Mouse (Mus musculus) forebrain, embryonic 14.5 days (tissue): ENCODE data around the gene 1500009C09Rik. TPM values are rescaled to one million over a fixed set of nuclear protein-coding genes. Genes with fewer than 3 reads are reported as not detected.

Experiments used
- ATAC-seq: fragments of 200-750 bp; cut with Nextera tagmentation; 2 replicates; pipeline ENCODE4 v1.8.0; 2017; ENCODE audit warnings: mild to moderate bottlenecking, moderate library complexity
- DNase-seq: peaks from one replicate; pipeline ENCODE4 v3.0.0-alpha.2; 2015; ENCODE audit warnings: low spot score
- H3K27ac ChIP-seq: fragments of 300-500 bp; sonication (generic); 2 replicates; pipeline ENCODE4 v1.5.1; 2014; ENCODE audit warnings: low read depth, mild to moderate bottlenecking, control low read depth, low read length, moderate library complexity
- H3K27me3 ChIP-seq: fragments of 300-500 bp; sonication (generic); replicated peaks from 2 replicates; pipeline ENCODE4 v1.6.1; 2014; ENCODE audit warnings: low read length, control low read depth, mixed read lengths; ENCODE audit not compliant: control insufficient read depth, insufficient read depth
- H3K36me3 ChIP-seq: fragments of 300-500 bp; sonication (generic); 2 replicates; pipeline ENCODE4 v1.6.1; 2014; ENCODE audit warnings: low read length, control low read depth; ENCODE audit not compliant: control insufficient read depth, insufficient read depth
- H3K4me1 ChIP-seq: fragments of 300-500 bp; sonication (generic); 2 replicates; pipeline ENCODE4 v1.6.1; 2014; ENCODE audit warnings: antibody characterized with exemption, low read length, control low read depth; ENCODE audit not compliant: control insufficient read depth, insufficient read depth
- H3K4me2 ChIP-seq: fragments of 300-500 bp; sonication (generic); 2 replicates; pipeline ENCODE4 v1.6.1; 2014; ENCODE audit warnings: mild to moderate bottlenecking, control low read depth, low read length
- H3K4me3 ChIP-seq: fragments of 300-500 bp; sonication (generic); 2 replicates; pipeline ENCODE4 v1.5.1; 2014; ENCODE audit warnings: low read depth, low read length, control low read depth
- H3K9ac ChIP-seq: fragments of 300-500 bp; sonication (generic); 2 replicates; pipeline ENCODE4 v1.6.1; 2014; ENCODE audit warnings: mild to moderate bottlenecking, low read length, control low read depth, moderate library complexity
- H3K9me3 ChIP-seq: fragments of 300-500 bp; sonication (generic); replicated peaks from 2 replicates; pipeline ENCODE4 v1.6.1; 2016; ENCODE audit warnings: low read length, control low read depth, mixed read lengths; ENCODE audit not compliant: control insufficient read depth
- WGBS: fragments of 180-500 bp; shearing (Covaris S2); extraction: QIAGEN DNeasy Blood & Tissue Kit; methylation state at CpG from one replicate; pipeline ENCODE4 v1.1.7; 2014; 5-methylcytosine and 5-hydroxymethylcytosine counted together
- polyA plus RNA-seq: library from polyadenylated mRNA; unstranded; fragments of >200 nt; fragmentation: Nextera tagmentation; extraction: Ambion mirVana; gene quantifications from 2 replicates; pipeline ENCODE4 v1.2.1, GENCODE M21; 2014

The 1500009C09Rik gene
- polyA plus RNA-seq, 1 experiment from 2014 or later = 13.2 TPM

GRCm38 (mm10) chr15:82217039-82217438 lies 35.2 kb upstream of the 1500009C09Rik start:
- no peak overlapping the region; the same call in 1 of the 2 replicates for H3K9ac ChIP-seq
- no peak overlapping the region for H3K4me2 ChIP-seq
- WGBS = 10% methylated on average over 7 of the region's 7 CpGs
- H3K4me3 ChIP-seq = no peak overlapping the region
- peaks cover 19% of the 10 kb centered on the region for H3K4me1 ChIP-seq
- H3K27ac ChIP-seq = no peak overlapping the region
- peak; percentile 48 for DNase-seq
- no peaks in the 10 kb centered on the region for H3K36me3 ChIP-seq
- H3K27me3 ChIP-seq = peaks cover 32% of the 10 kb centered on the region
- H3K9me3 ChIP-seq = no peaks in the 10 kb centered on the region
- peak; percentile 49 for ATAC-seq

GRCm38 (mm10) chr15:82217980-82218379 lies 34.2 kb upstream of the 1500009C09Rik start:
- H3K9ac ChIP-seq = no peak overlapping the region
- no peaks in the 10 kb centered on the region for H3K36me3 ChIP-seq
- H3K9me3 ChIP-seq = no peaks in the 10 kb centered on the region
- ATAC-seq = no peak
- H3K4me2 ChIP-seq = no peak overlapping the region
- peaks cover 22% of the 10 kb centered on the region for H3K27me3 ChIP-seq
- no peak overlapping the region for H3K27ac ChIP-seq
- no peak overlapping the region for H3K4me3 ChIP-seq
- WGBS = 31% methylated on average over 9 of the region's 9 CpGs
- H3K4me1 ChIP-seq = peaks cover 15% of the 10 kb centered on the region
- DNase-seq = no peak

- no peak overlapping the region for H3K9ac ChIP-seq
- ATAC-seq (no peak), DNase-seq (no peak)
- H3K27me3 ChIP-seq = peaks cover 13% of the 10 kb centered on the region
- H3K9me3 ChIP-seq = no peaks in the 10 kb centered on the region
- no peak overlapping the region for H3K27ac ChIP-seq
- no peak overlapping the region for H3K4me2 ChIP-seq
- no peak overlapping the region for H3K4me3 ChIP-seq
- H3K36me3 ChIP-seq = no peaks in the 10 kb centered on the region
- peaks cover 15% of the 10 kb centered on the region for H3K4me1 ChIP-seq
- 84% methylated on average over 26 of the region's 26 CpGs for WGBS
These were observed 33.2 kb upstream of the 1500009C09Rik start for GRCm38 (mm10) chr15:82218778-82219666.

- ATAC-seq (no peak), DNase-seq (no peak)
- H3K9ac ChIP-seq = no peak overlapping the region
- H3K4me2 ChIP-seq = no peak overlapping the region
- no peaks in the 10 kb centered on the region for H3K9me3 ChIP-seq
- no peak overlapping the region for H3K4me3 ChIP-seq
- H3K27ac ChIP-seq = no peak overlapping the region
- no peaks in the 10 kb centered on the region for H3K36me3 ChIP-seq
- peaks cover 19% of the 10 kb centered on the region for H3K4me1 ChIP-seq
- WGBS = 46% methylated on average over 11 of the region's 12 CpGs
- H3K27me3 ChIP-seq = peaks cover 4% of the 10 kb centered on the region; the same call in 1 of the 2 replicates
These were observed 32.1 kb upstream of the 1500009C09Rik start for GRCm38 (mm10) chr15:82220003-82220675.

- H3K9me3 ChIP-seq = no peaks in the 10 kb centered on the region
- 66% methylated on average over 14 of the region's 14 CpGs for WGBS
- DNase-seq (no peak), ATAC-seq (no peak)
- peaks cover 13% of the 10 kb centered on the region for H3K4me1 ChIP-seq
- no peaks in the 10 kb centered on the region for H3K36me3 ChIP-seq
- H3K9ac ChIP-seq = no peak overlapping the region
- no peak overlapping the region for H3K4me3 ChIP-seq
- no peaks in the 10 kb centered on the region for H3K27me3 ChIP-seq
- H3K27ac ChIP-seq = no peak overlapping the region
- no peak overlapping the region for H3K4me2 ChIP-seq
These were observed 30.9 kb upstream of the 1500009C09Rik start for GRCm38 (mm10) chr15:82221104-82221860.

GRCm38 (mm10) chr15:82223251-82223650 lies 28.9 kb upstream of the 1500009C09Rik start:
- no peak for DNase-seq
- 64% methylated on average over 7 of the region's 7 CpGs for WGBS
- Histone ChIP-seq H3K27ac (no peak overlapping the region), H3K4me2 (no peak overlapping the region), H3K9ac (no peak overlapping the region), H3K36me3 (no peaks in the 10 kb centered on the region), H3K9me3 (no peaks in the 10 kb centered on the region), H3K4me1 (peaks cover 6% of the 10 kb centered on the region; the same call in 1 of the 2 replicates), H3K4me3 (no peak overlapping the region), H3K27me3 (no peaks in the 10 kb centered on the region)
- ATAC-seq = no peak

GRCm38 (mm10) chr15:82223657-82224601 lies 28.3 kb upstream of the 1500009C09Rik start, which contains the start of gene Tnfrsf13c:
Gene Tnfrsf13c, minus strand, starts transcription at chr15:82224369.
- peak within 1 kb of the TSS; percentile 50 for H3K9ac ChIP-seq
- peaks cover 6% of the 10 kb centered on the region; the same call in 1 of the 2 replicates for H3K4me1 ChIP-seq
- peak; percentile 63 for DNase-seq
- no peaks in the 10 kb centered on the region for H3K9me3 ChIP-seq
- H3K27me3 ChIP-seq = no peaks in the 10 kb centered on the region
- H3K27ac ChIP-seq = no peak within 1 kb of the TSS; the same call in 1 of the 2 replicates
- peak; percentile 68 for ATAC-seq
- peak within 1 kb of the TSS; percentile 60 for H3K4me2 ChIP-seq
- H3K4me3 ChIP-seq = peak within 1 kb of the TSS; percentile 26
- no peaks in the 10 kb centered on the region for H3K36me3 ChIP-seq
- 3% methylated on average over 43 of the region's 44 CpGs for WGBS
